Mouse (Mus musculus): ENCODE results near the gene Macf1. TPM values are rescaled to one million over a fixed set of nuclear protein-coding genes. Genes with fewer than 3 reads are reported as not detected.
A peak's percentile ranks its signal among the peaks of the same experiment; 100 is the strongest.
"Not testable (repeated sequence)": the region's sequence is repeated elsewhere in the genome, so short reads cannot be mapped to it uniquely, and the experiment has no call there.

The Macf1 gene
- polyA plus RNA-seq, 1 experiment from 2014 or later = 67.3 TPM

DNA sequence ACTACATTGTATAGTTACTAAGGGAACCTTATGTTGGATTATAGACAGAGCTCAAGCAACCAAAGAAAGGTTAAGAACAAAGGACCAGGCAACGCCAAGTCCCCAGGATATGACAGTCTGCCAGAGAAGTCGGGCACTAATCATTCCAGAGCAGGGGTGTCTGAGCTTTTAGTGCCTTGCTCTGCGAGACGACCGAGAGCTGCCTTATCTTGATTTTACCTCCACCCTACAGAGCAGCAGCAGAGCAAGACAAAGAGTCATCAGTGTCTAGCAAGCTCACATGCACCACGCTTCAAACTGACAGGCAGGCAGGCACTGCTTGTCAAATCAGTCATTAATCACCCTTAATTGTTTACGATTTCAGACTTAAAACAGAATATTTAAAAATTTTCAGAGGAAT is 237.4 kb downstream of the Macf1 start:
- H3K9me3 ChIP-seq = no peaks in the 10 kb centered on the region
- WGBS = 58% methylated on average over 7 of the region's 7 CpGs
- no peaks in the 10 kb centered on the region for H3K4me1 ChIP-seq (replicated peaks)
- peak overlapping the region; percentile 31; the same call in 1 of the 2 replicates for H3K27ac ChIP-seq
- ATAC-seq (ENCODE audit: low FRiP score) = no peak
- no peak overlapping the region for H3K9ac ChIP-seq
- H3K4me2 ChIP-seq = no peak overlapping the region
- H3K27me3 ChIP-seq = no peaks in the 10 kb centered on the region
- no peak overlapping the region for H3K4me3 ChIP-seq
- peaks cover 67% of the 10 kb centered on the region for H3K36me3 ChIP-seq

DNA sequence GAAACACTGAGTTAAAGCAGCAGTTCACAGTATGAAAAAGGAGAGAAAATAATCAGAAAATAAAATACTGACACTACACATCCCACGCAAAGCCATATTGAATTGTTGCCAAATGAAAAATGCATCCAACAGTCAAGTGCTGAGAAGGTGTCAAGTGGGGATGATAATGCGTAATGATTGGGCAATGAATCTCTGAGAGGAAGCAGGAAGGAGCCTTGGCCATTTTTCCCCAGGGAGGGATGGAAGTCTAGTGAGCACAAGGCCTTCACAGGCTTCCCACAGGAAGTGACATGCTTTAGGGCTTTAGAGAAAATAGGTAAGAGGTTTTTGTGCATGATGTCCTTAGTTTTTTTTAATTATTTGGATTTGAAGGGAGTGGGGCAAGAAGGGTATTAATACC is 237.9 kb downstream of the Macf1 start:
- not testable (repeated sequence) for H3K27me3 ChIP-seq; H3K9me3 ChIP-seq; H3K27ac ChIP-seq; ATAC-seq (ENCODE audit: low FRiP score); H3K4me3 ChIP-seq; H3K9ac ChIP-seq; H3K4me1 ChIP-seq (replicated peaks); H3K4me2 ChIP-seq
- WGBS = 86% methylated on average over 2 of the region's 2 CpGs
- peaks cover 66% of the 10 kb centered on the region for H3K36me3 ChIP-seq

DNA sequence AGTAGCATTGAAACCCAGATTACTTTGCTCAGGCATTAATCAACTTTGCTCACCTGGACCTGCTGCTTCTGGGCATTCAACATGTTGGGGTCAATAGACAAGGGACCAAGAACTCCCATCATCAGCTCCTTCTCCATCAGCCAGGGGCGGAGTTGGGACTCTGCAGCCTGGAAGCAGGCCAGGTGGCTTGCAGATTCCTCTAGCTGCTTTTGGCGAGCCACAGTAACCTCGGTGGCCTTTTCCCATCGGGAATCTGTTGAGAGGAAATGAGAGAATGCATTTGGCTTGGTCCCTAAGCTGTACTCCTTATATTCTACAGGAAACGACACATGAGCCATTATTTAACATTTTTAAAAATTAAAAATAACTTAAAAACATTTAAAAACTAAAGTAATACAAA is 245.7 kb downstream of the Macf1 start:
- Histone ChIP-seq H3K9me3 (no peaks in the 10 kb centered on the region), H3K4me1 (replicated peaks) (no peaks in the 10 kb centered on the region), H3K27me3 (no peaks in the 10 kb centered on the region), H3K4me2 (no peak overlapping the region), H3K9ac (no peak overlapping the region), H3K4me3 (no peak overlapping the region), H3K27ac (no peak overlapping the region; the same call in 1 of the 2 replicates), H3K36me3 (peaks cover 74% of the 10 kb centered on the region)
- ATAC-seq (ENCODE audit: low FRiP score) = no peak
- 82% methylated on average over 5 of the region's 5 CpGs for WGBS

DNA sequence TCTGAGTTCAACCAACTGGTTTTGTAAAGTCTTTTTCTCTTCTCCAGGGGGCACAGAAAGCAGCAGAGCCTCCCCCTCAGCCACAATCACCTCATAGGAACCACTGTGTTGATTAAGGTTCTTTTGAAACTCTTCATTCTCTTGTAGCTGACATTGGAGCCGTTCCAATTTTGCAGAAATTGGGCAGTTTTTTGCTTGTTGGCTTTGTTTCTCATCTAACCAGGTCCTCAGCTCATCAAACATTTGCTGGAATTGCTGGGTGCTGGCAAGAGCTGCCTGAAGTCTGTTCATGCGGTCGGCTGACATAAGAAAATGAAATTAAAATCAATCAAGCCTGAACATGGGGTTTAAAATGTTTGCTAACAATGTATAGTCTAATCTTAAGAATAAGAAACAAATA is 251.0 kb downstream of the Macf1 start:
- Histone ChIP-seq H3K27ac (no peak overlapping the region), H3K9me3 (no peaks in the 10 kb centered on the region), H3K4me2 (no peak overlapping the region), H3K4me3 (no peak overlapping the region), H3K4me1 (replicated peaks) (no peaks in the 10 kb centered on the region), H3K9ac (no peak overlapping the region), H3K27me3 (no peaks in the 10 kb centered on the region), H3K36me3 (peaks cover 77% of the 10 kb centered on the region)
- 92% methylated on average over 3 of the region's 3 CpGs for WGBS
- no peak for ATAC-seq (ENCODE audit: low FRiP score)

DNA sequence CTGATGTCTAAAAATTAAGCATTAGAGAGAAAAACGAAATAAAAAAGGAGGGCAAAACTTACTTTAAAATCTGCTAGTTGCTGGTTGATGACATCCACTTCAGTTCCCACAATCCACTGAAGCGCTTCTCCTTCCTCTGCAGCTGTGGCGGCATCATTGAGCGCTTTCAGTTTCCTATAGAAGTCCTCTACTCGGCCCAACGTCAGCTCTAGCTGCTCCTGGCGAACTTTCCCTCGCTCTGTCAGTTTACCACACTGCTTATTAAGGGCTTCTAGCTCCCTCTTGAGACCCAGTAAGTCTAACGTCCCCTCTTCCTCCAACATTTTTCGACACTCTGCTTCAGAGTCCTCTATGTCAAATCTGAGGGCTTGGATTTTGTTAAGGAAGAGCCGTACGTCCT is 252.2 kb downstream of the Macf1 start:
- Histone ChIP-seq H3K9me3 (no peaks in the 10 kb centered on the region), H3K27ac (no peak overlapping the region), H3K4me3 (no peak overlapping the region), H3K4me1 (replicated peaks) (no peaks in the 10 kb centered on the region), H3K4me2 (no peak overlapping the region), H3K27me3 (no peaks in the 10 kb centered on the region), H3K36me3 (peaks cover 76% of the 10 kb centered on the region), H3K9ac (no peak overlapping the region)
- WGBS = 86% methylated on average over 12 of the region's 12 CpGs
- ATAC-seq (ENCODE audit: low FRiP score) = no peak

DNA sequence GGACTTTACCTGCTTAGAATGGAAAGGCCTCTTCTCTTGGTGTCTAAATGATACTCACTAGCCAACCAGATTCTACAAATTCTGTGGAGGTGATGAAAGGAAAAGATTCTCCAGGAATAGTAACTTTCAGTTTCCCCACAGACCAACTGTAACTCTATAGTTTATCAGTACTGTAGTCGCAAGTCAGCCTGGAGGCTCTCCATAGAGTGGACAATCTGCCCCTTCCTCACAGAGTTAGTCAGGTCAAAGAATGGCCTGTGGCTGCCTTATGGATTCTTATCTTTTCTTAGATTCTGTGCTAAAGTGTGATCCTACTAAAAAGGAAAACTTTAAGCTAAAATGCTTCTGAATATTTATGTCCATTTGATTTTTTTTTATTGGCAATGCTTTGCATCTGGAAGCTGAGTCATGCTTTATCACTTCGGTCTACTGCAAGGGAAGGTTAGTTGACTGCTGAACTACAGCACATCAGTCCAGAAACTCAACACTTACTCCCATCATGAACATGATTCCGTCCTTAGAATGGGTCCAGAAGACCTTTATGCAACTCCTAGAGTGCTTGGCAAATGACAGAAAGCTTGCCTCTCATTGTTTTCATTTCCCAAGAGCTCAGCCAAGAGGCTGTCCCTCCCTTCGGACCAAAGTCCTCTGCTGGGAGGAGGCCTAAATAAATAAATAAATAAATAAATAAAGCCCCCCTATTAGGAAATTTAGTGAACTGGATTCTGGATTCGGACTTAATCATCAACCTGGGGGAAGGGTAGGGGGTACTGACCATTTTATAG is 256.1 kb downstream of the Macf1 start:
- H3K27ac ChIP-seq = no peak overlapping the region
- H3K9ac ChIP-seq = no peak overlapping the region
- H3K36me3 ChIP-seq = peaks cover 54% of the 10 kb centered on the region
- no peak for ATAC-seq (ENCODE audit: low FRiP score)
- H3K4me3 ChIP-seq = no peak overlapping the region
- H3K4me2 ChIP-seq = no peak overlapping the region
- H3K4me1 ChIP-seq (replicated peaks) = no peaks in the 10 kb centered on the region
- H3K27me3 ChIP-seq = no peaks in the 10 kb centered on the region
- no peaks in the 10 kb centered on the region for H3K9me3 ChIP-seq
- WGBS = 93% methylated on average over 5 of the region's 5 CpGs

DNA sequence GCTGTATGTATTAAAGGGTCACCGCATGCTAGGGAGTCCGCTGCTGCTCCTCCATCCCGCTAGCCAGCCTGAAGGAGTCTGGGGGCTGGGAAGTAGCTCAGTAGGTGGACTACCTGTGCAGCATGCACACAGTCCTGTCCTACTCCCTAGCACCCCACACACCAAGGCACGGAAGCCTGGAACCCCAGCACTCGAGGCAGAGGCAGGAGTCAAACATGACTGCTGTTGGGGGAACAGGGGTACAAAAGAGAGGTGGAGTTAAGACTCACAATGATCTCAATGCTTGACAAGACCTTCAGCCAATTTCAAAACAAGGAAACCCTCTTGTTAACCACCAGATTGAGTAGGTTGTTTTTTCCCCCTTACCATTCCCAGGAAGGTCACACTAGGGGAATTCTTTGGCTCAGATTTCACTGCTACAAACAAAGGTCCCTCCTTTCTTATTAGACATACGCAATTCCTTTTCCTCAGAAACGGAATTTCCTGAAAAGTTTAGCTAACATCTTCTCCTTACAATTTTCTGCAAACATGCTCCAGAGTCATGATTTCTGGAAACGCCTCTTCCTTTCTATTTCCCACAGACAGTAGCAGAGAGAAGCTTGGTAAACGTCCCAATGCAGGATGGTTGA is 256.8 kb downstream of the Macf1 start:
- no peak for ATAC-seq (ENCODE audit: low FRiP score)
- WGBS = 87% methylated on average over 9 of the region's 9 CpGs
- Histone ChIP-seq H3K4me2 (no peak overlapping the region), H3K36me3 (peaks cover 53% of the 10 kb centered on the region), H3K27ac (no peak overlapping the region), H3K9ac (no peak overlapping the region), H3K4me3 (no peak overlapping the region), H3K9me3 (no peaks in the 10 kb centered on the region), H3K4me1 (replicated peaks) (no peaks in the 10 kb centered on the region), H3K27me3 (no peaks in the 10 kb centered on the region)

DNA sequence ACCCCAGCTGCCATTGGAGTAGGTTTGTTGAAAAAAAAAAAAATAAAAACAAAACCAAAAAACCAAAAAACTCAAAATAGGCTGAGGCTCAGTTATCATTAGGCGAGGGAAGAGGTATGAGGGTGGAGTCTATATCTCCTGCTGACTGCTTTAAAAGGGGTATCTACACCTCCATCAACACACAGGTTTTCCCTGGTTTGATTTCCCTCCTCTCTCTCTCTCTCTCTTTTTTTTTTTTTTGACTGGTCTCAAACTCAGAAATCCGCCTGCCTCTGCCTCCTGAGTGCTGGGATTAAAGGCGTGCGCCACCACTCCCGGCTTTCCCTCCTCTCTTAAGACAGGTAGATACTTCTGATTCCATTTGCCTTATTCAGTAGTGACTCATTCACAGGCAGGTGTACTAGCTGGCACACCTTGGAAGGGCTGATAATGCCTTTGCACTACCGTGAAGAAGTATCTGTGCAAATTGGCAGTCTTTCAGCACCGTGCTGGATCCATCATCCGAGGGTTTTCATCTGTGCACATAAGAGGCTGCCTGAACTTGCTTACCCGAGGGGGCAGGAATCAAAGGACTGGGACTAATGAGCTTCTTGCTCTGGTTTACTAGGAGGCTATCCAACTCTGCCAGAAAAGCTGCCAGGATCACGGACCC is 257.6 kb downstream of the Macf1 start:
- Histone ChIP-seq H3K27ac (no peak overlapping the region), H3K9me3 (no peaks in the 10 kb centered on the region), H3K4me1 (replicated peaks) (no peaks in the 10 kb centered on the region), H3K4me3 (no peak overlapping the region), H3K27me3 (no peaks in the 10 kb centered on the region), H3K9ac (no peak overlapping the region), H3K36me3 (peaks cover 46% of the 10 kb centered on the region), H3K4me2 (no peak overlapping the region)
- WGBS = 87% methylated on average over 10 of the region's 10 CpGs
- no peak for ATAC-seq (ENCODE audit: low FRiP score)

DNA sequence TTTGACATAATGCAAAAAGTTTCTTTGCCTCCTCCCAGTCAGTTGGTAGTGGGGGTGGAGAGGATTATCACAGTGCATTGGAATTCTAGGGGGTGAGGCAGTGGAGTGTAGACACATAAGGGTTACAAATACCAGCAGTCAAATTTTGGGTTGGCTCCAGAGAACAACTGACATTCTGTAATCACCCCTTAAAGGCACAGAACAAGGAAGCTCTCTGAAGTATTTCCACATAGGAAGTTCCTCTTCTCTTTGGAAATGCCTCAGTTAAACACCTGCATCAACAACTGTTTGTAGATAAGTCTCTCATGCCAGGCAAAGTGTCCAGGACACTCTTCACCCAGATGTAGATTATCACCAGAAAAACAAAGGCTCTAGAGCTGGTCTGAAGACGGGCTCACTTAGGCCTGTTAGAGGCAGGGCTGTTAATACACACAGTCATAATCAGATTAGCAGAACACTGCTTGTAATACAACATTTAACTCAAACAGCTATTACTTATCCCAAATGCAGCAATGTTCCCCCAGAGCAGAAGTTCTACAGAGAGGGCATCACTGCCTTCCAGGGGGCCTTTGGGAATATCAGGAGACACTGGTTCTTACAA is 258.4 kb downstream of the Macf1 start:
- ATAC-seq (ENCODE audit: low FRiP score) = no peak

DNA sequence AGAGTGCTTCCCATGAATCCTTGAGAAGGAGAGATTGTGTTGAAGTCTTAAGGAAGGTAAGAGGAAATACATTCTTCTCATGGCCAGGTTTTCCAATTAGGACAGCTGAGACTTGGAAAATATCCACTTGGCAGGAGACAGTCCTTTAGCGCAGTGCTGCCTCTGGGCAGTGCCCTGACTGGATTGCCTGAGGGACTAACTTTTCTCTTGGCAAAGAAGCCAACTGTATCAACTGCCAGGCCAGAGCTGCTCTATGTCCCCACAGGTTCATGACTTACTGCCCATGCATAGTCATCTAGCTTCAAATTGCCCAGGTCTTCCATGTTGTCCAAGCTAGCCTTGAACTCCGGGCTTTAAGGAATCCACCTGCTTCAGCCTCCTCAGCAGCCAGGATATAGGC is 260.1 kb downstream of the Macf1 start:
- Histone ChIP-seq H3K4me2 (no peak overlapping the region), H3K9me3 (no peaks in the 10 kb centered on the region), H3K27me3 (no peaks in the 10 kb centered on the region), H3K36me3 (peaks cover 28% of the 10 kb centered on the region; the same call in 1 of the 2 replicates), H3K4me3 (no peak overlapping the region), H3K4me1 (replicated peaks) (no peaks in the 10 kb centered on the region), H3K27ac (no peak overlapping the region), H3K9ac (no peak overlapping the region)
- WGBS = 98% methylated on average over 2 of the region's 2 CpGs
- no peak for ATAC-seq (ENCODE audit: low FRiP score)

More for the DNA sequence above, 258.4 kb downstream of the Macf1 start:
- Histone ChIP-seq H3K4me2 (no peak overlapping the region), H3K9me3 (no peaks in the 10 kb centered on the region), H3K4me3 (no peak overlapping the region), H3K27ac (no peak overlapping the region), H3K27me3 (no peaks in the 10 kb centered on the region), H3K4me1 (replicated peaks) (no peaks in the 10 kb centered on the region), H3K9ac (no peak overlapping the region), H3K36me3 (peaks cover 38% of the 10 kb centered on the region)
- 91% methylated on average over 1 of the region's 1 CpGs for WGBS

DNA sequence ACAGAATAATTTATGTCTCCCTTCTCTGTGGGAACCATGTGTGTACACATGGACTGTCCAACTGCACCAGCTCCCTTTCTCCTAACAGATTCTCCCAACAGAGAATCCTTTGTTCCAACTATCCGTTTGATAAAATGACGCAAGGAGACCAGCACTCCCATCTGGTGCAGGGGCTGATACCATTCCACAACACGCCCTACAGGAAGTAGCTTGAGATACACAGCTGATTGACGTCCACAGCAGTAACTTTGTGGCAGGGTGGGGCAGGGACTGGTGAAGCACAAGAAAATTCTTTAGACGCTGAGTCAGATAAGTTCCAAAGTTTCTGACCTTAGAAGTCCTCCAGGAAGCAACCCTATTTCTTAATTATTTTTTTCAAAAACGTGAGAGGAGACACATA is 261.3 kb downstream of the Macf1 start:
- no peak for ATAC-seq (ENCODE audit: low FRiP score)

DNA sequence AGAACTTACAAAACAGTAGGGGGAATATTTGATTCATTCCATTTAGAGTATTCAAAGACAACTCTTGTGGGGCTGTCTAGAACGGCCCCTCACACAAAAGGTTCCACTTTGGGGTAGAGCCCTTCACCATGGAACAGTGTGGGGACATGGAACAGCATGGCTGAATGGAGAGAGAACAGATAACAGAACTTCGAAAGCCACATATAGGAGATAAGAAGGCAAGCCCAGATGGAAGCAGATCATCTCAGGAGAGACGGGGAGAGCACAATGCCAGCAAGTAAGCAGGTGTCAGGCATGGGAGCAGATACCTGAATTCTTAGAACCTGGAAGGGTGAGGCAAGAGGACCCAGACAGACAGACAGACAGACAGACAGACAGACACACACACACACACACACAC is 266.1 kb downstream of the Macf1 start:
- Histone ChIP-seq H3K4me3 (no peak overlapping the region), H3K9ac (no peak overlapping the region), H3K27me3 (no peaks in the 10 kb centered on the region), H3K9me3 (no peaks in the 10 kb centered on the region), H3K4me1 (replicated peaks) (no peaks in the 10 kb centered on the region), H3K4me2 (no peak overlapping the region), H3K36me3 (0 out of 2 replicates have a peak, but pooled peaks cover 5% of the 10 kb centered on the region), H3K27ac (no peak overlapping the region)
- 90% methylated on average over 3 of the region's 3 CpGs for WGBS
- ATAC-seq (ENCODE audit: low FRiP score) = no peak

More for the DNA sequence above, 261.3 kb downstream of the Macf1 start:
- Histone ChIP-seq H3K9me3 (no peaks in the 10 kb centered on the region), H3K36me3 (peaks cover 22% of the 10 kb centered on the region; the same call in 1 of the 2 replicates), H3K4me3 (no peak overlapping the region), H3K4me2 (no peak overlapping the region), H3K27me3 (no peaks in the 10 kb centered on the region), H3K27ac (no peak overlapping the region), H3K9ac (no peak overlapping the region), H3K4me1 (replicated peaks) (no peaks in the 10 kb centered on the region)
- WGBS = 68% methylated on average over 6 of the region's 6 CpGs

Measured in hindbrain, embryonic 13.5 days (tissue).